Mouse (Mus musculus): Measurements from ENCODE around the gene Cmtm4.
A peak's percentile ranks its signal among the peaks of the same experiment; 100 is the strongest.

Cmtm4 gene

GRCm38 (mm10) chr8:104374864-104375846, 20.5 kb downstream of the Cmtm4 start:
- no peak for DNase-seq (ENCODE audit: low spot score in 2 of 2)

GRCm38 (mm10) chr8:104374269-104374668, 21.3 kb downstream of the Cmtm4 start:
- DNase-seq (ENCODE audit: low spot score in 2 of 2) = no peak

GRCm38 (mm10) chr8:104373779-104374178, 21.8 kb downstream of the Cmtm4 start:
- DNase-seq (ENCODE audit: low spot score in 2 of 2) = no peak

GRCm38 (mm10) chr8:104371121-104371520, 24.5 kb downstream of the Cmtm4 start:
- no peak for DNase-seq (ENCODE audit: low spot score in 2 of 2)

GRCm38 (mm10) chr8:104370071-104370470, 25.5 kb downstream of the Cmtm4 start:
- DNase-seq (ENCODE audit: low spot score in 2 of 2) = no peak

- no peak for DNase-seq (ENCODE audit: low spot score in 2 of 2)
These were observed 26.0 kb downstream of the Cmtm4 start for GRCm38 (mm10) chr8:104369591-104369990.

- no peak for DNase-seq (ENCODE audit: low spot score in 2 of 2)
These were observed 28.2 kb downstream of the Cmtm4 start for GRCm38 (mm10) chr8:104367398-104367797.

- no peak for DNase-seq (ENCODE audit: low spot score in 2 of 2)
These were observed 29.9 kb downstream of the Cmtm4 start for GRCm38 (mm10) chr8:104365695-104366094.

GRCm38 (mm10) chr8:104359778-104360456, 35.7 kb downstream of the Cmtm4 start:
- DNase-seq (ENCODE audit: low spot score in 2 of 2) = no peak

- DNase-seq (ENCODE audit: low spot score in 2 of 2) = no peak
These were observed 37.0 kb downstream of the Cmtm4 start for GRCm38 (mm10) chr8:104358637-104359036.

- no peak for DNase-seq (ENCODE audit: low spot score in 2 of 2)
These were observed 41.1 kb downstream of the Cmtm4 start for GRCm38 (mm10) chr8:104354504-104354903.

- no peak for DNase-seq (ENCODE audit: low spot score in 2 of 2)
These were observed 42.4 kb downstream of the Cmtm4 start for GRCm38 (mm10) chr8:104353186-104353585.

GRCm38 (mm10) chr8:104350047-104350446, 45.6 kb downstream of the Cmtm4 start:
- DNase-seq (ENCODE audit: low spot score in 2 of 2) = no peak

- no peak for DNase-seq (ENCODE audit: low spot score in 2 of 2)
These were observed 46.6 kb downstream of the Cmtm4 start for GRCm38 (mm10) chr8:104348971-104349370.

- DNase-seq (ENCODE audit: low spot score in 2 of 2) = no peak
These were observed 48.9 kb downstream of the Cmtm4 start for GRCm38 (mm10) chr8:104346706-104347105.

GRCm38 (mm10) chr8:104344622-104345021, 51.0 kb downstream of the Cmtm4 start:
- DNase-seq (ENCODE audit: low spot score in 2 of 2) = no peak

- peak; percentile 87 to 93 for DNase-seq (ENCODE audit: low spot score in 2 of 2)
These were observed 51.6 kb downstream of the Cmtm4 start for GRCm38 (mm10) chr8:104343957-104344356.

GRCm38 (mm10) chr8:104342426-104342825, 53.2 kb downstream of the Cmtm4 start:
- DNase-seq (ENCODE audit: low spot score in 2 of 2) = no peak

GRCm38 (mm10) chr8:104341678-104342077, 53.9 kb downstream of the Cmtm4 start:
- DNase-seq (ENCODE audit: low spot score in 2 of 2) = no peak

- DNase-seq (ENCODE audit: low spot score in 2 of 2) = peak; percentile 17 to 19
These were observed 54.5 kb downstream of the Cmtm4 start for GRCm38 (mm10) chr8:104341106-104341561.

GRCm38 (mm10) chr8:104340233-104341105, 55.1 kb downstream of the Cmtm4 start:
- DNase-seq (ENCODE audit: low spot score in 2 of 2) = peak; percentile 53 to 59

- DNase-seq (ENCODE audit: low spot score in 2 of 2) = no peak
These were observed 55.7 kb downstream of the Cmtm4 start for GRCm38 (mm10) chr8:104339983-104340232.
